Mouse (Mus musculus) cerebellum, adult 2 months (tissue): Measurements from ENCODE around the gene Uimc1.

Experiments used
- CTCF ChIP-seq: fragments of 200-500 bp; IDR thresholded peaks from 2 replicates; pipeline ENCODE4 v1.5.1; 2011; ENCODE audit warnings: low read depth, mild to moderate bottlenecking, control low read depth, low read length, moderate library complexity, borderline replicate concordance; ENCODE audit not compliant: insufficient read depth
- POLR2A ChIP-seq: fragments of 200-500 bp; IDR thresholded peaks from 2 replicates; pipeline ENCODE4 v1.6.1; 2011; ENCODE audit warnings: low read length, control low read depth, borderline replicate concordance; ENCODE audit not compliant: insufficient read depth

- TF ChIP-seq POLR2A (peak; percentile 65; the same call in 1 of the 2 replicates), CTCF (no peak)
These were observed at the start of gene Uimc1 for GRCm38 (mm10) chr13:55099726-55100478.
